Mouse (Mus musculus) heart, postnatal 0 days (tissue): ENCODE results near the gene Cradd.

Source experiments
- CTCF ChIP-seq: IDR thresholded peaks from 2 replicates; pipeline ENCODE4 v1.5.1; 2016; ENCODE audit warnings: antibody characterized with exemption, control low read depth, low read depth
- EP300 ChIP-seq: IDR thresholded peaks from 2 replicates; pipeline ENCODE4 v1.6.1; 2016; ENCODE audit warnings: antibody characterized with exemption, low read depth

- TF ChIP-seq EP300 (no peak), CTCF (no peak)
Observed at GRCm38 (mm10) chr10:95268366-95268765, 55.6 kb downstream of the Cradd start.
